Mouse (Mus musculus): ENCODE measurements around the gene Vmn2r27. TPM values are rescaled to one million over a fixed set of nuclear protein-coding genes. Genes with fewer than 3 reads are reported as not detected.

Gene Vmn2r27
- not detected for total RNA-seq (2021)
- long read RNA-seq, experiment 1: 0 reads
- long read RNA-seq, experiment 2: 0 reads

GRCm38 (mm10) chr6:124231756-124232155 is at the start of gene Vmn2r27:
Vmn2r27 (minus strand) TSS chr6:124231856.
- no peak for TF ChIP-seq CTCF (conservative IDR thresholded peaks at IDR 0.05)
- no peak for DNase-seq (ENCODE audit: low spot score in 2 of 2)
- no peak within 1 kb of the TSS for H3K4me3 ChIP-seq
- no peak within 1 kb of the TSS for H3K27ac ChIP-seq

GRCm38 (mm10) chr6:124278291-124278690 is 46.6 kb upstream of the Vmn2r27 start:
- Histone ChIP-seq H3K27ac (no peak overlapping the region), H3K4me3 (no peak overlapping the region)
- DNase-seq (ENCODE audit: low spot score in 2 of 2): no peak
- no peak for TF ChIP-seq CTCF (conservative IDR thresholded peaks at IDR 0.05)

- no peak for DNase-seq (ENCODE audit: low spot score in 2 of 2)
- Histone ChIP-seq H3K4me3 (no peak overlapping the region), H3K27ac (no peak overlapping the region)
- no peak for TF ChIP-seq CTCF (conservative IDR thresholded peaks at IDR 0.05)
These were observed 46.0 kb upstream of the Vmn2r27 start for GRCm38 (mm10) chr6:124277641-124278040.

- no peak for TF ChIP-seq CTCF (conservative IDR thresholded peaks at IDR 0.05)
- Histone ChIP-seq H3K27ac (no peak overlapping the region), H3K4me3 (no peak overlapping the region)
- no peak for DNase-seq (ENCODE audit: low spot score in 2 of 2)
These were observed 41.7 kb upstream of the Vmn2r27 start for GRCm38 (mm10) chr6:124273231-124273880.

- peak; percentile 87 for TF ChIP-seq CTCF (conservative IDR thresholded peaks at IDR 0.05)
- Histone ChIP-seq H3K27ac (no peak overlapping the region), H3K4me3 (no peak overlapping the region)
- peak; percentile 48 to 77 for DNase-seq (ENCODE audit: low spot score in 2 of 2)
These were observed 31.0 kb upstream of the Vmn2r27 start for GRCm38 (mm10) chr6:124262696-124263095.

- Histone ChIP-seq H3K27ac (no peak overlapping the region), H3K4me3 (no peak overlapping the region)
- peak; percentile 40 to 81 for DNase-seq (ENCODE audit: low spot score in 2 of 2)
- peak; percentile 87 for TF ChIP-seq CTCF (conservative IDR thresholded peaks at IDR 0.05)
These were observed 28.7 kb upstream of the Vmn2r27 start for GRCm38 (mm10) chr6:124260198-124260931.

GRCm38 (mm10) chr6:124255721-124256470 is 24.2 kb upstream of the Vmn2r27 start:
- no peak for TF ChIP-seq CTCF (conservative IDR thresholded peaks at IDR 0.05)
- H3K4me3 ChIP-seq: no peak overlapping the region
- H3K27ac ChIP-seq: no peak overlapping the region
- no peak for DNase-seq (ENCODE audit: low spot score in 2 of 2)

GRCm38 (mm10) chr6:124202116-124202515 is 29.5 kb downstream of the Vmn2r27 start:
- no peak overlapping the region for H3K4me3 ChIP-seq
- no peak overlapping the region for H3K27ac ChIP-seq
- TF ChIP-seq CTCF (conservative IDR thresholded peaks at IDR 0.05): no peak
- DNase-seq (ENCODE audit: low spot score in 2 of 2): no peak

GRCm38 (mm10) chr6:124168499-124169257 is 63.0 kb downstream of the Vmn2r27 start:
- H3K4me3 ChIP-seq: no peak overlapping the region
- TF ChIP-seq CTCF (conservative IDR thresholded peaks at IDR 0.05): no peak
- DNase-seq (ENCODE audit: low spot score in 2 of 2): no peak

GRCm38 (mm10) chr6:124166596-124166995 is 65.1 kb downstream of the Vmn2r27 start:
- Histone ChIP-seq H3K4me3 (no peak overlapping the region), H3K27ac (no peak overlapping the region)
- no peak for DNase-seq (ENCODE audit: low spot score in 2 of 2)
- no peak for TF ChIP-seq CTCF (conservative IDR thresholded peaks at IDR 0.05)

More at GRCm38 (mm10) chr6:124168499-124169257, 63.0 kb downstream of the Vmn2r27 start:
- no peak overlapping the region for H3K27ac ChIP-seq

GRCm38 (mm10) chr6:124149808-124150207 is 81.8 kb downstream of the Vmn2r27 start:
- no peak for DNase-seq (ENCODE audit: low spot score in 2 of 2)
- TF ChIP-seq CTCF (conservative IDR thresholded peaks at IDR 0.05): no peak
- Histone ChIP-seq H3K27ac (no peak overlapping the region), H3K4me3 (no peak overlapping the region)

Other genes starting within 250 kb of the Vmn2r27 start
- not detected for gene Vmn2r26, start 207.3 kb downstream of the Vmn2r27 start, total RNA-seq (2021)
- gene Cd163, start 72.8 kb upstream of the Vmn2r27 start, total RNA-seq (2021): 1 to 10 TPM; 2.1 to 3.0 TPM
- gene Pex5, start 183.2 kb upstream of the Vmn2r27 start, total RNA-seq (2021): 10 to 100 TPM; 50.1 to 53.5 TPM
- gene Clstn3, start 232.9 kb upstream of the Vmn2r27 start, total RNA-seq (2021): 100 to 1,000 TPM; 265 to 268 TPM

Measured in layer of hippocampus, adult 2 months (tissue).